Mouse (Mus musculus): ENCODE measurements around the gene Col25a1. TPM values are rescaled to one million over a fixed set of nuclear protein-coding genes. Genes with fewer than 3 reads are reported as not detected.

Col25a1 gene
- polyA plus RNA-seq, 1 experiment from 2014 or later: 7.0 TPM

GRCm38 (mm10) chr3:130273949-130274348 is 142.6 kb downstream of the Col25a1 start:
- DNase-seq (ENCODE audit: low spot score): no peak

GRCm38 (mm10) chr3:130278298-130279050 is 147.2 kb downstream of the Col25a1 start:
- no peaks in the 10 kb centered on the region for H3K36me3 ChIP-seq (ENCODE audit: insufficient read depth, low read length)
- H3K27me3 ChIP-seq (replicated peaks; ENCODE audit: insufficient read depth, low read length): no peaks in the 10 kb centered on the region
- no peak for ATAC-seq
- no peaks in the 10 kb centered on the region for H3K9me3 ChIP-seq (ENCODE audit: low read length)
- 73% methylated on average over 10 of the region's 10 CpGs for WGBS
- TF ChIP-seq CTCF (IDR thresholded peaks at IDR 0.05): no peak
- no peak for TF ChIP-seq EP300 (IDR thresholded peaks at IDR 0.05)
- H3K27ac ChIP-seq (ENCODE audit: low read length): no peak overlapping the region
- no peak for DNase-seq (ENCODE audit: low spot score)
- no peaks in the 10 kb centered on the region; the same call in 1 of the 2 replicates for H3K4me1 ChIP-seq (ENCODE audit: insufficient read depth, low read depth, low read length)
- no peak overlapping the region for H3K9ac ChIP-seq (replicated peaks; ENCODE audit: low read depth)
- H3K4me3 ChIP-seq (ENCODE audit: low read depth, low read length): no peak overlapping the region
- no peak overlapping the region for H3K4me2 ChIP-seq (replicated peaks; ENCODE audit: low read depth, low read length)

More at GRCm38 (mm10) chr3:130273949-130274348, 142.6 kb downstream of the Col25a1 start:
- TF ChIP-seq EP300 (IDR thresholded peaks at IDR 0.05) (no peak), CTCF (IDR thresholded peaks at IDR 0.05) (no peak)
- no peak overlapping the region for H3K4me3 ChIP-seq (ENCODE audit: low read depth, low read length)
- H3K27ac ChIP-seq (ENCODE audit: low read length): no peak overlapping the region
- H3K36me3 ChIP-seq (ENCODE audit: insufficient read depth, low read length): no peaks in the 10 kb centered on the region
- no peaks in the 10 kb centered on the region for H3K4me1 ChIP-seq (ENCODE audit: insufficient read depth, low read depth, low read length)
- no peak overlapping the region for H3K9ac ChIP-seq (replicated peaks; ENCODE audit: low read depth)
- H3K9me3 ChIP-seq (ENCODE audit: low read length): no peaks in the 10 kb centered on the region
- ATAC-seq: no peak
- WGBS: 65% methylated on average over 2 of the region's 2 CpGs
- H3K4me2 ChIP-seq (replicated peaks; ENCODE audit: low read depth, low read length): no peak overlapping the region
- no peaks in the 10 kb centered on the region for H3K27me3 ChIP-seq (replicated peaks; ENCODE audit: insufficient read depth, low read length)

GRCm38 (mm10) chr3:130283011-130283760 is 151.9 kb downstream of the Col25a1 start:
- Histone ChIP-seq H3K9ac (replicated peaks; ENCODE audit: low read depth) (no peak overlapping the region), H3K9me3 (ENCODE audit: low read length) (no peaks in the 10 kb centered on the region), H3K27me3 (replicated peaks; ENCODE audit: insufficient read depth, low read length) (no peaks in the 10 kb centered on the region), H3K4me1 (ENCODE audit: insufficient read depth, low read depth, low read length) (no peaks in the 10 kb centered on the region; the same call in 1 of the 2 replicates), H3K4me3 (ENCODE audit: low read depth, low read length) (no peak overlapping the region), H3K27ac (ENCODE audit: low read length) (peak overlapping the region; percentile 15; the same call in 1 of the 2 replicates), H3K36me3 (ENCODE audit: insufficient read depth, low read length) (no peaks in the 10 kb centered on the region), H3K4me2 (replicated peaks; ENCODE audit: low read depth, low read length) (no peak overlapping the region)
- WGBS: 37% methylated on average over 11 of the region's 11 CpGs
- ATAC-seq (no peak; the same call in 1 of the 2 replicates), DNase-seq (ENCODE audit: low spot score) (peak; percentile 71)
- no peak for TF ChIP-seq CTCF (IDR thresholded peaks at IDR 0.05)
- TF ChIP-seq EP300 (IDR thresholded peaks at IDR 0.05): peak; percentile 45; the same call in 1 of the 2 replicates

- ATAC-seq: no peak
- TF ChIP-seq EP300 (IDR thresholded peaks at IDR 0.05) (no peak), CTCF (IDR thresholded peaks at IDR 0.05) (no peak)
- 85% methylated on average over 2 of the region's 2 CpGs for WGBS
Observed at GRCm38 (mm10) chr3:130288102-130288501, 156.8 kb downstream of the Col25a1 start.

GRCm38 (mm10) chr3:130288756-130289155 is 157.5 kb downstream of the Col25a1 start:
- TF ChIP-seq CTCF (IDR thresholded peaks at IDR 0.05): no peak
- TF ChIP-seq EP300 (IDR thresholded peaks at IDR 0.05): no peak
- Histone ChIP-seq H3K27ac (ENCODE audit: low read length) (no peak overlapping the region), H3K4me3 (ENCODE audit: low read depth, low read length) (no peak overlapping the region), H3K4me1 (ENCODE audit: insufficient read depth, low read depth, low read length) (no peaks in the 10 kb centered on the region), H3K4me2 (replicated peaks; ENCODE audit: low read depth, low read length) (no peak overlapping the region), H3K9me3 (ENCODE audit: low read length) (no peaks in the 10 kb centered on the region), H3K36me3 (ENCODE audit: insufficient read depth, low read length) (no peaks in the 10 kb centered on the region), H3K9ac (replicated peaks; ENCODE audit: low read depth) (no peak overlapping the region), H3K27me3 (replicated peaks; ENCODE audit: insufficient read depth, low read length) (no peaks in the 10 kb centered on the region)
- ATAC-seq (no peak), DNase-seq (ENCODE audit: low spot score) (no peak)
- WGBS: 82% methylated on average over 4 of the region's 4 CpGs

More at GRCm38 (mm10) chr3:130288102-130288501, 156.8 kb downstream of the Col25a1 start:
- Histone ChIP-seq H3K4me2 (replicated peaks; ENCODE audit: low read depth, low read length) (no peak overlapping the region), H3K4me3 (ENCODE audit: low read depth, low read length) (no peak overlapping the region), H3K27me3 (replicated peaks; ENCODE audit: insufficient read depth, low read length) (no peaks in the 10 kb centered on the region), H3K36me3 (ENCODE audit: insufficient read depth, low read length) (no peaks in the 10 kb centered on the region), H3K27ac (ENCODE audit: low read length) (no peak overlapping the region), H3K4me1 (ENCODE audit: insufficient read depth, low read depth, low read length) (no peaks in the 10 kb centered on the region; the same call in 1 of the 2 replicates), H3K9me3 (ENCODE audit: low read length) (no peaks in the 10 kb centered on the region), H3K9ac (replicated peaks; ENCODE audit: low read depth) (no peak overlapping the region)
- no peak for DNase-seq (ENCODE audit: low spot score)

- H3K27ac ChIP-seq (ENCODE audit: low read length): no peak overlapping the region
- WGBS: 87% methylated on average over 3 of the region's 3 CpGs
- ATAC-seq (no peak), DNase-seq (ENCODE audit: low spot score) (no peak)
- no peak for TF ChIP-seq EP300 (IDR thresholded peaks at IDR 0.05)
- no peak for TF ChIP-seq CTCF (IDR thresholded peaks at IDR 0.05)
- no peaks in the 10 kb centered on the region for H3K27me3 ChIP-seq (replicated peaks; ENCODE audit: insufficient read depth, low read length)
- H3K9ac ChIP-seq (replicated peaks; ENCODE audit: low read depth): no peak overlapping the region
- H3K4me3 ChIP-seq (ENCODE audit: low read depth, low read length): no peak overlapping the region
- H3K4me1 ChIP-seq (ENCODE audit: insufficient read depth, low read depth, low read length): no peaks in the 10 kb centered on the region
- no peak overlapping the region for H3K4me2 ChIP-seq (replicated peaks; ENCODE audit: low read depth, low read length)
- no peaks in the 10 kb centered on the region for H3K36me3 ChIP-seq (ENCODE audit: insufficient read depth, low read length)
- H3K9me3 ChIP-seq (ENCODE audit: low read length): no peaks in the 10 kb centered on the region
Observed at GRCm38 (mm10) chr3:130289220-130289619, 157.9 kb downstream of the Col25a1 start.

Measured in lung, postnatal 0 days (tissue).